Mouse (Mus musculus): ENCODE data around the gene Zfp58. TPM values are rescaled to one million over a fixed set of nuclear protein-coding genes. Genes with fewer than 3 reads are reported as not detected.
A peak's percentile ranks its signal among the peaks of the same experiment; 100 is the strongest.

Gene Zfp58
- 10.4 and 11.2 TPM in 2 replicates for polyA plus RNA-seq (2015; fragmentation: Nextera tagmentation; extraction: Ambion mirVana)

DNA sequence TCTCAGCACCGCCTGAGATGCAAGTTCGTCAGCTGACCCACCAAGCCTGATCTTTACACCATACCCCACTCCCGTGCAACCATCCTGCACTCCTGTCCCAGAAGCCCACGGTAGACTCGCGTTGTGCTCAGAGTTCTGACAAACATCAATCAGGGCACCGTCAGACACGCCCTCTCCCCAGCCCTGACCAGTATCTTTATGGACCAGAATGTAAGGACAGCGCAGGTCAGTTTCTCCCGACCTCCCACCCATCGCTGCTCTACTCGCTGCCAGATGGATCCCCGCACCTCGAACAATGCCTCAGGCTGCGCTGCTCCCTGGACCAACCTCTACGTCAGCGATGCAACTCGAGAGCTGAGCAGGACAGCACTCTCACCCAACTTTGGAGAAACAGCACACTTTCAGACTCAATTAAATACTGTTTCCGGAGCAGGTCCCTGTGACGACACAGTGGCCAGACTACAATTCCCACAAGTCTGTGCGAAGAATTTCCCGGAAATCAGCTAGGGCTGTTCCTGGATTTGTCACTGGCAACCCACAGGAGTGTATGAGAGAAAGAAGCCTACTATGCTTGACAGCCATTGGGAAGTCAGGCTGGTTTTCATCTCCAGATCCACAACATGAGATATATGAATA is at the start of gene Zfp58:
Gene Zfp58 (minus strand): TSS at position 472 of the 636 bp plus-strand sequence.
- H3K4me3 ChIP-seq (replicated peaks): peak within 1 kb of the TSS; percentile 84
- H3K9ac ChIP-seq (replicated peaks): peak within 1 kb of the TSS; percentile 62
- under 1% methylated on average over 22 of the region's 22 CpGs for WGBS
- no peaks in the 10 kb centered on the region for H3K27me3 ChIP-seq (replicated peaks)
- H3K36me3 ChIP-seq: peaks cover 13% of the 10 kb centered on the region
- peak within 1 kb of the TSS; percentile 60 for H3K27ac ChIP-seq (replicated peaks)
- peak within 1 kb of the TSS; percentile 86 for H3K4me2 ChIP-seq
- no peaks in the 10 kb centered on the region for H3K9me3 ChIP-seq (replicated peaks)
- ATAC-seq (ENCODE audit: low FRiP score): peak; percentile 98
- peaks cover 14% of the 10 kb centered on the region for H3K4me1 ChIP-seq

DNA sequence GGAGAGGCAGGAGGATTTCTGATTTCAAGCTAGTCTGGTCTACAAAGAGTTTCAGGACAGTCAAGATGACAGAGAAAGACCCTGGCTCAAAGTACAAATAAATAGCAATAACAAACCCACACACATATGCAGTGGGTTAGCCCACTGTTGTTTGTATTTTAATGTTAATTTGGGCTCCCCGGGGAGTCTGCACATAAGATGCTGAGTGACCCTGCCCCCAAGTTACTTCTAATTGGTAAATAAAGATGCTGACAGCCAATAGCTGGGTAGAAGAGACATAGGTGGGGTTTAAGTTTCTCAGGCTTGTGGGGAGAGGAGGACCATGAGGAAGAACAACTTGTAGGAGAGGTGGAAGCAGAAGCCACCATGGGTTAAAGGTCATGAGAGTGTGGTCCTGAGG is 45.6 kb upstream of the Zfp58 start:
- no peak overlapping the region for H3K4me3 ChIP-seq (replicated peaks)
- H3K9ac ChIP-seq (replicated peaks): no peak overlapping the region
- no peaks in the 10 kb centered on the region for H3K4me1 ChIP-seq
- H3K9me3 ChIP-seq (replicated peaks): no peaks in the 10 kb centered on the region
- ATAC-seq (ENCODE audit: low FRiP score): no peak
- H3K27me3 ChIP-seq (replicated peaks): no peaks in the 10 kb centered on the region
- no peak overlapping the region for H3K4me2 ChIP-seq
- H3K27ac ChIP-seq (replicated peaks): no peak overlapping the region
- H3K36me3 ChIP-seq: peaks cover 42% of the 10 kb centered on the region
- WGBS: 73% methylated on average over 1 of the region's 1 CpGs

DNA sequence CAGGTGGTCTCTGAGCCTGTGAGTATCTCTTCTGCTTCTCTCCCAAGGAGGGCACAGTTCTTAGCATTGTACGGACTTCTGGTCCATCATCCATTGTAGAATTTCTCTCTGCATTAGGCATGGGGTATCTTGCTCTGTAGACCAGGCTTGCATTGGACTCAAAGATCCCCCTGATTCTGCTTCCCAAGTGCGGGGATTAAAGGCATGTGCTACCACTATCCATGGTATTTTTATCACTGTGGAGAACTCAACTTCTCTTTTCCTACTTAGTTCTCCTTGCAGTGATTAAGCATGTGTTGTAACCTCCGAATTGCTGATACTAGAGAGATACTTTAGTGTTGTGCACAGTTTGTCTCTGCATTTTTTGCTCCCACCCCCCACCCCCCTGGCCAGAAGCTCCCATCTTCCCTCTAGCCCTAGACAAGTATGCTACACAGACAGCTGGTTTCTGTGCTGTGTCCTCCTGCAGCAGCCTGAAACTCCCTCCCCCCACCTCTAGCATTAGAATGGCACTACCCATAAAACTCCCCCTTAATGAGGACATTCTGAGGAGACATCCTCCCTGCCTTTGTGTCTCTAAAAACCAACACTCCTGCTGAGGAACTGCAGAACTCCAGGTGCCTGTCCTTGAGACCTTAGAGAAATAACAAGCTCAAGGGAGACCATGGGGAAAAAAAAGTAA is 26.8 kb upstream of the Zfp58 start:
- Histone ChIP-seq H3K9ac (replicated peaks) (no peak overlapping the region), H3K36me3 (no peaks in the 10 kb centered on the region), H3K4me2 (no peak overlapping the region), H3K9me3 (replicated peaks) (no peaks in the 10 kb centered on the region), H3K27ac (replicated peaks) (no peak overlapping the region), H3K27me3 (replicated peaks) (no peaks in the 10 kb centered on the region), H3K4me1 (peaks cover 26% of the 10 kb centered on the region), H3K4me3 (replicated peaks) (no peak overlapping the region)
- 64% methylated on average over 3 of the region's 3 CpGs for WGBS
- ATAC-seq (ENCODE audit: low FRiP score): no peak

DNA sequence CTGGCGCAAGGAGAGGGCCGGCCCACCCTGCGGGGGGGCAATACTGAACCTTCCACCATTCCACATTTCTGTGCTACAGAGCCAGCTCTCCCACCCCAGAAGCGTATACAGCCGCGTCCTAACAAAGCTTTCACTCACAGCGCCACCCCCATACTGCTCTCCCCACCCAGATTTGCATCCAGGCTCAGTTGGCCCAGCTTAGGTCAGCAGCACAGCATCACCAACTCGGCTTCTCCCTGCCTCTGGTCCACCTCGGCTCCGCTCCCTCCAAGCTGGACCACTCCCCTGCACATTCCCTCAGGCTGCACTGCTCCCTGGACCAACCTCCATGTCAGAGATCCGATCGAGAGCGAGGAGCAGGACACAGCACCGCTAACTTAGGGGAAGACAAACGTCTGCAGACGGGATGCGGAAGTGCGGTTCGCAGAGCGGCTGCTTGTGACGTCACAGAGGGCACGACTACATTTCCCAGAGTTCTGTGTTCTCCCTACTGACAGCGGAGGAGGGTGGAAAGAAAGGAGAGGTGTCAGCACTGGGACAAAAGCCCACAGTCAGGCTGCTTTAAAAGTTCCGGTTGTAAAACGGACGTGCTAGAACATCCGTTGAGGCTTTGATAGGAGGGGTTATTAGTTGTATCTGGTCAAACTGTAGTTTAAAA is 25.5 kb upstream of the Zfp58 start, which contains the start of the genes Gm26965 and Zfp87:
Gene Gm26965 (minus strand): TSS at position 399 of the 658 bp plus-strand sequence.
Gene Zfp87 (minus strand): TSS at position 425 of the 658 bp plus-strand sequence.
- H3K4me3 ChIP-seq (replicated peaks): peak within 1 kb of the TSS; percentile 97
- ATAC-seq (ENCODE audit: low FRiP score): peak; percentile 99
- under 1% methylated on average over 27 of the region's 27 CpGs for WGBS

DNA sequence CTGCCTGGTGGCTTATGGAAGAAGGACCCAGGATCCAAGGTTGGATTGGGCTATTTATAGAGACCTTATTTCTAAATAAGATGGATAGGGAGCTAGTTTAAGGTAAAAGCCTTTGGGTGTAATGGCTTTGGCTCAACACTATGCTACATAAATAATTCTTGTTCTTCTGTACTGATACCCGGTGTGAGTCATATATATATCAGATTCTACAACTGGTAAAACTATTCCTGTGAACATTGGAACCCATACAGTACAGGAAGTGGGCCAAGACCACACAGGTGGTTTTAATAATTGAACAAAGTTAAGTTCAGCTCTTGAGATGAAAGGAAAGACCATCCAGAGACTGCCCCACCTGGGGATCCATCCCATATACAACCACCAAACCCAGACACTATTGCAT is 553 bp upstream of the Zfp58 start:
- H3K9me3 ChIP-seq (replicated peaks): no peaks in the 10 kb centered on the region
- H3K9ac ChIP-seq (replicated peaks): no peak overlapping the region
- H3K4me1 ChIP-seq: peaks cover 14% of the 10 kb centered on the region
- H3K36me3 ChIP-seq: peaks cover 8% of the 10 kb centered on the region
- H3K4me3 ChIP-seq (replicated peaks): no peak overlapping the region
- H3K27me3 ChIP-seq (replicated peaks): no peaks in the 10 kb centered on the region
- ATAC-seq (ENCODE audit: low FRiP score): peak; percentile 28; the same call in 1 of the 2 replicates
- no peak overlapping the region for H3K27ac ChIP-seq (replicated peaks)
- H3K4me2 ChIP-seq: peak overlapping the region; percentile 86
- WGBS: 85% methylated on average over 1 of the region's 1 CpGs

More for the DNA sequence above, 25.5 kb upstream of the Zfp58 start, which contains the start of the genes Gm26965 and Zfp87:
- H3K27me3 ChIP-seq (replicated peaks): no peaks in the 10 kb centered on the region
- H3K4me2 ChIP-seq: peak within 1 kb of the TSS; percentile 78
- H3K27ac ChIP-seq (replicated peaks): peak within 1 kb of the TSS; percentile 86
- no peaks in the 10 kb centered on the region for H3K36me3 ChIP-seq
- H3K9ac ChIP-seq (replicated peaks): peak within 1 kb of the TSS; percentile 87
- no peaks in the 10 kb centered on the region for H3K9me3 ChIP-seq (replicated peaks)
- peaks cover 26% of the 10 kb centered on the region for H3K4me1 ChIP-seq

DNA sequence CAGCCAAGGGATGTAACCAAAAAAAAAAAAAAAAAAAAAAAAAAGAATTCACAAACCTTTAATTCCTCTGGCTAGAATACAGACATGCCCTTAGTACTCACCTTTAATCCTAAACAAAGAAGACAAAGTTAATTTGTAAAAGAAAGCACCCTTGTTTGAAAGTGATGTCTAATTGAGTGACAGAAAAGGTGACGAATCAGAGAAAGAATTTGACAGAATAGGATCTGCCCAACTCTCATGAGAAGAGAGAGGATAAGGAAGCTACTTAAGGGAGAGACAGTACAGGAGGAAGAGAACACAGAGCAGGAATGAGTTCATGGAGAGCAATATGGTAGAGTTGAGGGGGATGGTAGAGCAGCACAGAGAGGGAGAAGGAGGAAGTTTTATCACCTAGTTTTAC is 4.7 kb downstream of the Zfp58 start:
- Histone ChIP-seq H3K9me3 (replicated peaks) (peaks cover 5% of the 10 kb centered on the region; the same call in 1 of the 2 replicates), H3K4me3 (replicated peaks) (no peak overlapping the region), H3K4me1 (peaks cover 12% of the 10 kb centered on the region), H3K27me3 (replicated peaks) (no peaks in the 10 kb centered on the region), H3K27ac (replicated peaks) (no peak overlapping the region), H3K36me3 (peaks cover 55% of the 10 kb centered on the region), H3K9ac (replicated peaks) (no peak overlapping the region), H3K4me2 (no peak overlapping the region)
- WGBS: 93% methylated on average over 1 of the region's 1 CpGs
- no peak for ATAC-seq (ENCODE audit: low FRiP score)

DNA sequence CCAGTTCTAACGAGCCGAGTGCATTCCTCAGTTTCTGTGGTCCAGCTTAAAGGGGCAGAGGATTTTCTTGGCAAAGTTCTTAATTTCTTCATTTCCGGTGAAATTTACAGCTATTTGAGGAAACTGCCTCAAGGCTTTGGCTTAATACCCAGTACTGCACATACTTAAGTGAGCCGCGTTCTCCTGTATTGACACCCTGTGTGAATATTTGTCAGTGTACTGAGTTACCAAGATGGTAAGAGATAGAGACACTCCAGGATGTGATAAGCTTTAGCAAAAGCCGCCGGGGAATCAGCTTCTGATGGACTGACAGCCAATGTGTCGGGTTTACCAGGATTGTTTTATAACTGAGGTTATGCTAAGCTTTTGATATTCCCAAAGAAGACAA is 15.9 kb downstream of the Zfp58 start:
- H3K27me3 ChIP-seq (replicated peaks): no peaks in the 10 kb centered on the region
- H3K9ac ChIP-seq (replicated peaks): peak overlapping the region; percentile 37; the same call in 1 of the 2 replicates
- H3K9me3 ChIP-seq (replicated peaks): no peaks in the 10 kb centered on the region
- peaks cover 12% of the 10 kb centered on the region for H3K4me1 ChIP-seq
- ATAC-seq (ENCODE audit: low FRiP score): peak; percentile 64
- peak overlapping the region; percentile 70 for H3K4me3 ChIP-seq (replicated peaks)
- 41% methylated on average over 8 of the region's 8 CpGs for WGBS
- H3K36me3 ChIP-seq: peaks cover 20% of the 10 kb centered on the region
- peak overlapping the region; percentile 70 for H3K4me2 ChIP-seq
- 0 out of 2 replicates have a peak overlapping the region, but pooled peaks have one; percentile 23 for H3K27ac ChIP-seq (replicated peaks)

DNA sequence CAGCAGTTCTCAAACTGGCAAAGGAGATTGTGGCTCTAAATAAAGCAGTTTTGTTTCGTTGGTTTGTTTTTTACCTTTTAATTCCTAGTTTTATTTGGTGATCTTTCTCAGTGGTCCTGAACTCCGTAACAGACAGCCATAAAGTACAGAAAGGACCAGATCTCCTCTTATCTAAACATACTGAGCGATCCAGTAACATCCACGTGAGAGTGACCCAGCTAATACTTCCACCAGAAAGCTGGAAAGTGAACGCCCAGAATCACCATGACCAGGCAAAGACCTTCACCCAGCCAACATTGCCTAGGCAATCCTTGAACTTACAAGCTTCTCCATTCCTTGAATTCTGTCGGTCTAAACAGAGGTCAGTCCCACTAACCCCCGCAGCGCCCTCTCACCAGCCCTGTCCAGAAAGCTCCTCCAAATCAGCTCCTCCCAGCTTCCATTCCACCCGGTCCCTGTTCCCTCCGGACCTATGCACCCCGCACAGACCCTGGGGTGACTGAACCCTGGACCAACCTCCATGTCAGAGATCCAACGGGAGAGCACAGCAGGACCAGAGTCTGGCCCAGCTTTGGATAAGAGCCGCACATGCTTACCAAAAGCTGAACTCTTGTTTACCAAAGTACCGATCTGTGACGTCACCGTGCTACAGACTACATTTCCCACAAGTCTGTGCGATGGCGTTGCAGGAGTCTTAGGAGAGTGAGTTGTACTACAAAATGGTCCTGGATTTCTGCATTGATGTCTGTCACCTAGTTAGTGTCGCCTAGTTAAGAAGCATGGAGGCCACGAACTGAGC is 16.5 kb downstream of the Zfp58 start, which contains the start of gene Zfp874b:
Gene Zfp874b (minus strand): TSS at position 634 of the 799 bp plus-strand sequence.
- ATAC-seq (ENCODE audit: low FRiP score): peak; percentile 97
- Histone ChIP-seq H3K36me3 (peaks cover 16% of the 10 kb centered on the region), H3K9me3 (replicated peaks) (no peaks in the 10 kb centered on the region), H3K4me3 (replicated peaks) (peak within 1 kb of the TSS; percentile 70), H3K27me3 (replicated peaks) (no peaks in the 10 kb centered on the region), H3K27ac (replicated peaks) (0 out of 2 replicates have a peak within 1 kb of the TSS, but pooled peaks have one; percentile 28), H3K4me2 (peak within 1 kb of the TSS; percentile 70), H3K9ac (replicated peaks) (peak within 1 kb of the TSS; percentile 55), H3K4me1 (peaks cover 12% of the 10 kb centered on the region)
- 5% methylated on average over 20 of the region's 20 CpGs for WGBS

DNA sequence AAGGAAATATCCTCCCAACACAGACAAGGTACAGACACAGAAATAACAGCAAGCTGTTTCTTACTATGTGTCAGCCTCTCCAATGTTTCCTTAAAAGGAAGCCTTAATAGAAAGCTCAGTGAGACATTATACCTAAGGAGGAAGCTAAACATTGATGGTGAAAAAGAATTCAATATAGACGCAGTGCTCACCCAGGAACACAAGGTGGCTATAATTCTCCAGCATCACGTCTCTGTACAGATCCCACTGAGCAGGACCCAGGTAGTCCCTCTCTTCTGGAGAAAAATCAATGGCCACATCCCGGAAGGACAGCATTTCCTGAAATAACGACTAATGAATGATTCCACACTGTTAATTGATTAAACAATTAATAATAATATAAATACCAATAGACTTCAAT is 18.8 kb downstream of the Zfp58 start:
- no peaks in the 10 kb centered on the region for H3K9me3 ChIP-seq (replicated peaks)
- H3K4me2 ChIP-seq: no peak overlapping the region
- H3K36me3 ChIP-seq: peaks cover 6% of the 10 kb centered on the region
- no peak overlapping the region for H3K27ac ChIP-seq (replicated peaks)
- no peak overlapping the region for H3K9ac ChIP-seq (replicated peaks)
- H3K4me1 ChIP-seq: peaks cover 12% of the 10 kb centered on the region
- no peak for ATAC-seq (ENCODE audit: low FRiP score)
- H3K4me3 ChIP-seq (replicated peaks): no peak overlapping the region
- 73% methylated on average over 4 of the region's 4 CpGs for WGBS
- no peaks in the 10 kb centered on the region for H3K27me3 ChIP-seq (replicated peaks)

DNA sequence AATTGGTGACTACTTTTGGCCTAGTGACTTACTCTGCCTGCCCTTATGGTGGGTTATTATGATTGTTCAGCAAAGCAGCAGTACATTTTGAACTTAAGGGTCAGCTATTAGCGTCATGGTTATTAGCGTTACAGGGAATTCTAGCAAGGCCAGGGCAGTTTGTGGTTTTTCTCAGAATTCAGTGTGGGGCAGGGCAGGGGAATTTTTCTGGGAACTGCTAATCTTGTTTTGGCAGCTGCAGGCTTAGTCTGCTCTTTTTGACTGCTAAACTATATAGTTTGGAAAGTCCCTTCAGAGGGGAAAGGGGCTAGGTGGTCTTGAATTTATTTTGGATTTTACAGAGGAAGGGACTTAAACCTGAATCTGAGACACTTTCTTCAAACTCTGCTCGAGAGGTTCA is 31.1 kb downstream of the Zfp58 start:
- H3K4me1 ChIP-seq: no peaks in the 10 kb centered on the region

More for the DNA sequence above, 31.1 kb downstream of the Zfp58 start:
- Histone ChIP-seq H3K4me3 (replicated peaks) (no peak overlapping the region), H3K9me3 (replicated peaks) (no peaks in the 10 kb centered on the region), H3K27ac (replicated peaks) (no peak overlapping the region), H3K36me3 (peaks cover 27% of the 10 kb centered on the region), H3K9ac (replicated peaks) (no peak overlapping the region), H3K27me3 (replicated peaks) (no peaks in the 10 kb centered on the region), H3K4me2 (no peak overlapping the region)
- WGBS: 93% methylated on average over 3 of the region's 3 CpGs
- no peak for ATAC-seq (ENCODE audit: low FRiP score)
